Mouse (Mus musculus): ENCODE data around the gene Hcst.

Hcst gene

GRCm38 (mm10) chr7:30434238-30434637 lies 14.6 kb upstream of the Hcst start:
- in situ Hi-C loops (cut with MseI, MboI): loop anchor here in 1 of 2 experiments (10.0 kb wide), 1 partner anchor 89 kb away; no protein-coding TSS in a partner anchor

- in situ Hi-C loops (cut with MseI, MboI): loop anchor here in 1 of 2 experiments (10.0 kb wide), 1 partner anchor 87 kb away; no protein-coding TSS in a partner anchor
Observed at GRCm38 (mm10) chr7:30431793-30432192, 12.1 kb upstream of the Hcst start.

- in situ Hi-C loops (cut with MseI, MboI): loop anchor here in 1 of 2 experiments (10.0 kb wide), 1 partner anchor 85 kb away; no protein-coding TSS in a partner anchor
Observed at GRCm38 (mm10) chr7:30430191-30430590, 10.5 kb upstream of the Hcst start.

GRCm38 (mm10) chr7:30429327-30429726 lies 9.7 kb upstream of the Hcst start:
- in situ Hi-C loops (cut with MseI, MboI): no loop called here

GRCm38 (mm10) chr7:30423071-30423641 lies 3.5 kb upstream of the Hcst start:
- in situ Hi-C loops (cut with MseI, MboI): no loop called here

GRCm38 (mm10) chr7:30422560-30422959 lies 2.9 kb upstream of the Hcst start:
- in situ Hi-C loops (cut with MseI, MboI): no loop called here

GRCm38 (mm10) chr7:30421890-30422435 lies 2.3 kb upstream of the Hcst start:
- in situ Hi-C loops (cut with MseI, MboI): no loop called here

- in situ Hi-C loops (cut with MseI, MboI): no loop called here
Observed at GRCm38 (mm10) chr7:30421175-30421889, 1.7 kb upstream of the Hcst start, which contains the start of gene Nfkbid. Gene Nfkbid (plus strand): TSS chr7:30421732.

- in situ Hi-C loops (cut with MseI, MboI): no loop called here
Observed at GRCm38 (mm10) chr7:30420673-30421072, 1.0 kb upstream of the Hcst start.

- in situ Hi-C loops (cut with MseI, MboI): no loop called here
Observed at GRCm38 (mm10) chr7:30417856-30418255, 1.8 kb downstream of the Hcst start.

GRCm38 (mm10) chr7:30413596-30413995 lies 6.1 kb downstream of the Hcst start, which contains the start of gene Tyrobp:
Gene Tyrobp (plus strand): TSS chr7:30413760.
- in situ Hi-C loops (cut with MseI, MboI): no loop called here

GRCm38 (mm10) chr7:30412735-30413147 lies 6.9 kb downstream of the Hcst start:
- in situ Hi-C loops (cut with MseI, MboI): no loop called here

GRCm38 (mm10) chr7:30411023-30411422 lies 8.6 kb downstream of the Hcst start:
- in situ Hi-C loops (cut with MseI, MboI): no loop called here

GRCm38 (mm10) chr7:30409789-30410188 lies 9.9 kb downstream of the Hcst start:
- in situ Hi-C loops (cut with MseI, MboI): no loop called here

- in situ Hi-C loops (cut with MseI, MboI): no loop called here
Observed at GRCm38 (mm10) chr7:30408639-30409038, 11.0 kb downstream of the Hcst start.

GRCm38 (mm10) chr7:30402343-30402742 lies 17.3 kb downstream of the Hcst start:
- in situ Hi-C loops (cut with MseI, MboI): no loop called here

- in situ Hi-C loops (cut with MseI, MboI): no loop called here
Observed at GRCm38 (mm10) chr7:30399671-30400070, 20.0 kb downstream of the Hcst start.

GRCm38 (mm10) chr7:30394871-30395270 lies 24.8 kb downstream of the Hcst start:
- in situ Hi-C loops (cut with MseI, MboI): no loop called here

GRCm38 (mm10) chr7:30394379-30394778 lies 25.3 kb downstream of the Hcst start:
- in situ Hi-C loops (cut with MseI, MboI): no loop called here

- in situ Hi-C loops (cut with MseI, MboI): no loop called here
Observed at GRCm38 (mm10) chr7:30393631-30394030, 26.0 kb downstream of the Hcst start.

GRCm38 (mm10) chr7:30392746-30393520 lies 26.7 kb downstream of the Hcst start:
- in situ Hi-C loops (cut with MseI, MboI): no loop called here

GRCm38 (mm10) chr7:30384106-30384505 lies 35.5 kb downstream of the Hcst start:
- in situ Hi-C loops (cut with MseI, MboI): no loop called here

Measured in mouse trophoblast stem cell (cell line).